Mouse (Mus musculus) hindbrain, postnatal 0 days (tissue): ENCODE measurements around the gene Actn3. TPM values are rescaled to one million over a fixed set of nuclear protein-coding genes. Genes with fewer than 3 reads are reported as not detected.
"Not testable (repeated sequence)": the region's sequence is repeated elsewhere in the genome, so short reads cannot be mapped to it uniquely, and the experiment has no call there.

ENCODE experiments used
- ATAC-seq: fragments of 200-750 bp; cut with Nextera tagmentation; 2 replicates; pipeline ENCODE4 v1.8.0; 2017; ENCODE audit warnings: mild to moderate bottlenecking, moderate TSS enrichment, moderate library complexity
- DNase-seq: peaks from one replicate; pipeline ENCODE4 v3.0.0-alpha.2; 2015; ENCODE audit warnings: low spot score
- H3K27ac ChIP-seq: fragments of 300-500 bp; sonication (generic); 2 replicates; pipeline ENCODE4 v1.5.1; 2014; ENCODE audit warnings: mild to moderate bottlenecking
- H3K27me3 ChIP-seq: fragments of 300-500 bp; sonication (generic); 2 replicates; pipeline ENCODE4 v1.6.1; 2014; ENCODE audit warnings: low read length, mixed read lengths; ENCODE audit not compliant: insufficient read depth
- H3K36me3 ChIP-seq: fragments of 300-500 bp; sonication (generic); 2 replicates; pipeline ENCODE4 v1.6.1; 2014; ENCODE audit warnings: low read length, mixed read lengths; ENCODE audit not compliant: insufficient read depth
- H3K4me1 ChIP-seq: fragments of 300-500 bp; sonication (generic); 2 replicates; pipeline ENCODE4 v1.6.1; 2014; ENCODE audit warnings: antibody characterized with exemption, low read length, mixed read lengths; ENCODE audit not compliant: insufficient read depth
- H3K4me2 ChIP-seq: fragments of 300-500 bp; sonication (generic); 2 replicates; pipeline ENCODE4 v1.6.1; 2014; ENCODE audit warnings: low read depth, mild to moderate bottlenecking, low read length, moderate library complexity, mixed read lengths
- H3K4me3 ChIP-seq: fragments of 300-500 bp; sonication (generic); 2 replicates; pipeline ENCODE4 v1.5.1; 2014; ENCODE audit warnings: low read length
- H3K9ac ChIP-seq: fragments of 300-500 bp; sonication (generic); replicated peaks from 2 replicates; pipeline ENCODE4 v1.6.1; 2014; ENCODE audit warnings: mild to moderate bottlenecking, low read length, moderate library complexity, mixed read lengths
- H3K9me3 ChIP-seq: fragments of 300-500 bp; sonication (generic); 2 replicates; pipeline ENCODE4 v1.6.1; 2016; ENCODE audit warnings: low read length, mixed read lengths
- CTCF ChIP-seq: IDR thresholded peaks from 2 replicates; pipeline ENCODE4 v1.5.1; 2016; ENCODE audit warnings: antibody characterized with exemption, control low read depth, low read depth
- WGBS: fragments of 180-500 bp; shearing (Covaris S2); extraction: QIAGEN DNeasy Blood & Tissue Kit; methylation state at CpG from one replicate; pipeline ENCODE4 v1.1.7; 2014; 5-methylcytosine and 5-hydroxymethylcytosine counted together
- polyA plus RNA-seq: library from polyadenylated mRNA; unstranded; fragments of >200 nt; fragmentation: Nextera tagmentation; extraction: Ambion mirVana; gene quantifications from 2 replicates; pipeline ENCODE4 v1.2.1, GENCODE M21; 2015
- total RNA-seq: library from RNA; depleted of rRNA; stranded (reverse); fragments of >200 nt; gene quantifications from 2 replicates; pipeline ENCODE4 v1.2.3, GENCODE M21; 2014

Gene Actn3
- total and polyA plus RNA-seq, 2 experiments from 2014 or later = 3.8 to 6.8 TPM

DNA sequence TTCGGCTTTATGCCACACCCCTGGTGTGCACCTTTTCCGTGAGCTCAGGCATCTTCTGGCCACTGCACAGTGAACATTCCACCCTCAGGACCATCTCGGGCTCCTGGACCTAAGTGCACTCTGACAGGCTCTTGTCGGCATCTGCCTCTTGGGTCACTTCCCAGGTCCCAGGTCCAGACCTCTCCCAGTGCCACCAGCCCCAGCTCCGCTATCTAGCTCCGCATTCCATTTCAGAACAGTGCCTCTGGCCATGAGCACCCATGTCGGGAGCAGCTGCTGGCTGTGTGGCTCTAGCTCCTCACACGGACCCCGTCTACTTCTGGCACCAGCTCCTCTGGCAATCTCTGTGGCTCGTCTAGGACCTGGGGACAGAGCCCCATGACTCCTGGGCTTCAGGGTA, 12.1 kb upstream of the Actn3 start:
- Histone ChIP-seq H3K4me3 (no peak overlapping the region), H3K9ac (no peak overlapping the region), H3K4me2 (no peak overlapping the region), H3K36me3 (peaks cover 19% of the 10 kb centered on the region; the same call in 1 of the 2 replicates), H3K4me1 (no peaks in the 10 kb centered on the region), H3K9me3 (no peaks in the 10 kb centered on the region), H3K27me3 (no peaks in the 10 kb centered on the region), H3K27ac (no peak overlapping the region)
- 86% methylated on average over 10 of the region's 10 CpGs for WGBS
- DNase-seq = no peak
- TF ChIP-seq CTCF = no peak
- ATAC-seq = no peak

- ATAC-seq = no peak
- H3K27ac ChIP-seq = no peak overlapping the region
- H3K9ac ChIP-seq = no peak overlapping the region
- WGBS = 88% methylated on average over 4 of the region's 4 CpGs
- no peaks in the 10 kb centered on the region for H3K9me3 ChIP-seq
- no peak for DNase-seq
- H3K27me3 ChIP-seq = no peaks in the 10 kb centered on the region
- H3K4me1 ChIP-seq = no peaks in the 10 kb centered on the region
- no peak overlapping the region for H3K4me3 ChIP-seq
- no peaks in the 10 kb centered on the region; the same call in 1 of the 2 replicates for H3K36me3 ChIP-seq
- TF ChIP-seq CTCF = no peak
- no peak overlapping the region for H3K4me2 ChIP-seq
Observed at GRCm38 (mm10) chr19:4883961-4884360, 6.3 kb upstream of the Actn3 start.

- WGBS = 72% methylated on average over 10 of the region's 10 CpGs
- no peak overlapping the region for H3K27ac ChIP-seq
- no peak for TF ChIP-seq CTCF
- peaks cover 8% of the 10 kb centered on the region; the same call in 1 of the 2 replicates for H3K4me1 ChIP-seq
- DNase-seq (no peak), ATAC-seq (no peak)
- peak overlapping the region; percentile 77 for H3K4me3 ChIP-seq
- peak overlapping the region; percentile 83 for H3K4me2 ChIP-seq
- H3K27me3 ChIP-seq = no peaks in the 10 kb centered on the region
- no peaks in the 10 kb centered on the region; the same call in 1 of the 2 replicates for H3K36me3 ChIP-seq
- peak overlapping the region; percentile 86 for H3K9ac ChIP-seq
- no peaks in the 10 kb centered on the region for H3K9me3 ChIP-seq
Observed at GRCm38 (mm10) chr19:4879324-4879703, 1.6 kb upstream of the Actn3 start.

DNA sequence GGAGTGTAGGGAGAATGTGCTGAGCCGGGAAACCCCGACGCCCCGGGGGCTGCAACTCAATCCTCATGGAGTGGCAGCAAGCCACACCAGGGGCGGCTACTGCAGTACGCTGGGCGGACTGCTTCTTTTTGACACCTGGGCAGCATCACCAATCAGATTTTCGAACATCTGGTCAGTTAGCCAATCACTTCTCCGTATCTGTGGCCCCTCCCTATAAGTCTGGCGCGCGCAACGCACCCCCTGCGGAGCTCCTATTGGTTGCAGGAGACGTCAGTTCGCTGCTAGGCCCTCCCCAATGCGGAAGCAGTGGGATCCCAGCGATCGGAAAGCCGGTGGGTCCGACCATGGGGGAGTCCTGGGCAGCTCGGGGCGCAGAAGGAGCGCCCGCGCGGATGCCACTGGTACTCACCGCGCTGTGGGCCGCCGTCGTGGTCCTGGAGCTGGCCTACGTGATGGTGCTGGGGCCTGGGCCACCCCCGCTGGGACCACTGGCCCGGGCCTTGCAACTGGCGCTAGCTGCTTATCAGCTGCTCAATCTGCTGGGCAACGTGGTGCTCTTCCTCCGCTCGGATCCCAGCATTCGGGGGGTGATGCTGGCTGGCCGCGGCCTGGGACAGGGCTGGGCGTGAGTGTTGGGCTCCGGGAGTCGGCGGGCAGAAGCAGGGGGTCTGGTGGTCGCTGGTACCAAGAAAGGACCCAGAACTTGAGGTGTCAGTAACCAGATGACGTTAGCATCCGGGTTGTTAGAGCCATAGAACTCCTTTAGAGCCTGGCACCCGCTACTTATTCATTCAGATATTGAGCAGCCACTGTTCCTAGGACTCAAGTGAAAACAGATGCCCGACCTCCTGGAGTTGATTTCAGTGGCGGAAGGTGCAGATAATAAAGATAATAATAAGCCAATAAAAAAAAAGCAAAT, 955 bp upstream of the Actn3 start, which contains the start of gene Zdhhc24:
Gene Zdhhc24, plus strand, starts transcription at position 264 of the 919 bp plus-strand sequence.
- ATAC-seq (peak; percentile 98), DNase-seq (peak; percentile 97)
- WGBS = 1% methylated on average over 52 of the region's 52 CpGs
- Histone ChIP-seq H3K27ac (peak within 1 kb of the TSS; percentile 83), H3K4me1 (peaks cover 8% of the 10 kb centered on the region; the same call in 1 of the 2 replicates), H3K27me3 (no peaks in the 10 kb centered on the region), H3K4me2 (peak within 1 kb of the TSS; percentile 83), H3K36me3 (no peaks in the 10 kb centered on the region; the same call in 1 of the 2 replicates), H3K4me3 (peak within 1 kb of the TSS; percentile 77), H3K9me3 (no peaks in the 10 kb centered on the region), H3K9ac (peak within 1 kb of the TSS; percentile 86)
- no peak for TF ChIP-seq CTCF

GRCm38 (mm10) chr19:4876755-4877154, 954 bp downstream of the Actn3 start:
- Histone ChIP-seq H3K4me1 (peaks cover 8% of the 10 kb centered on the region; the same call in 1 of the 2 replicates), H3K27ac (no peak overlapping the region), H3K9me3 (no peaks in the 10 kb centered on the region), H3K27me3 (no peaks in the 10 kb centered on the region), H3K9ac (no peak overlapping the region), H3K4me3 (no peak overlapping the region), H3K36me3 (no peaks in the 10 kb centered on the region), H3K4me2 (no peak overlapping the region)
- no peak for TF ChIP-seq CTCF
- DNase-seq (no peak), ATAC-seq (no peak)
- WGBS = 54% methylated on average over 3 of the region's 3 CpGs

DNA sequence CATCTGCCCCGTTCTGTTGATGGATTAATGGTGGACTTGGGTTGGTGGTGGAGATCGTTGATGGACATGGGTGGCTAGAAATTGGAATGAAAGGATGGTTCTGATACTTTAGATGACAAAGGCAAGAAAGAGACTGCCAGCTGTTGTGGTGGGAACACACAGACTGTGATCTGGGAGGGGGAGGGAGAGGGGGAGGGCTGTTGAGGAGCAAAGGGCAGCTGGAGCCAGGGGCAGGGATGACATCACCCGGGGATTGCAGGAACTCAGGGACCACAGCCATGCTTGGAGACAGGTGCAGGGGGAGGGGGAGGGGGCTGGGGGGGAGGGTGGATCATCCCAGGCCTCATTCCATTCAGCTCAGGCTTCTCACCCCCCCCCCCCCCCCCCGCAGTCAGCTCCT, 1.5 kb downstream of the Actn3 start:
- Histone ChIP-seq H3K4me1 (peaks cover 8% of the 10 kb centered on the region; the same call in 1 of the 2 replicates), H3K9me3 (no peaks in the 10 kb centered on the region), H3K27ac (no peak overlapping the region), H3K4me3 (no peak overlapping the region), H3K9ac (no peak overlapping the region), H3K36me3 (no peaks in the 10 kb centered on the region), H3K4me2 (no peak overlapping the region), H3K27me3 (no peaks in the 10 kb centered on the region)
- no peak for ATAC-seq
- 77% methylated on average over 2 of the region's 4 CpGs for WGBS
- no peak for DNase-seq
- TF ChIP-seq CTCF = no peak

DNA sequence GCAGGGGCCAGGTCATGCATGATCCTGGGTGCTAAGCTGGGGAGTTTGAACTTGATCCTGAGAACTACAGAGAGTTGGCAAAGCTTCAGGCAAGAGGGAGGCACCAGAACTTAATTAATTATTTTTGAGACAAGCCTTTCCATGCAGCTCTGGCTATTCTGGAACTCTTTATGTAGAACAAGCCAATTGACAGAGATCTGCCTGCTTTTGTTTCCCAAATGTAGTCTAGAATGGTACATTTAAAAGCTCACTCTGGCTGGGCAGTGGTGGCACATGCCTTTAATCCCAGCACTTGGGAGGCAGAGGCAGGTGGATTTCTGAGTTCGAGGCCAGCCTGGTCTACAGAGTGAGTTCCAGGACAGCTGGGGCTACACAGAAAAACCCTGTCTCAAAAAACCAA, 3.1 kb downstream of the Actn3 start:
- DNase-seq, ATAC-seq, H3K27ac ChIP-seq, H3K27me3 ChIP-seq, H3K9me3 ChIP-seq, H3K9ac ChIP-seq, H3K36me3 ChIP-seq, H3K4me3 ChIP-seq, H3K4me1 ChIP-seq, H3K4me2 ChIP-seq: not testable (repeated sequence)
- WGBS = 84% methylated on average over 1 of the region's 1 CpGs
